Mouse (Mus musculus): Measurements from ENCODE around the gene Arhgef1. TPM values are rescaled to one million over a fixed set of nuclear protein-coding genes. Genes with fewer than 3 reads are reported as not detected.

Gene Arhgef1
- 100 to 1,000 TPM; 583 to 627 TPM for total RNA-seq (2023)

DNA sequence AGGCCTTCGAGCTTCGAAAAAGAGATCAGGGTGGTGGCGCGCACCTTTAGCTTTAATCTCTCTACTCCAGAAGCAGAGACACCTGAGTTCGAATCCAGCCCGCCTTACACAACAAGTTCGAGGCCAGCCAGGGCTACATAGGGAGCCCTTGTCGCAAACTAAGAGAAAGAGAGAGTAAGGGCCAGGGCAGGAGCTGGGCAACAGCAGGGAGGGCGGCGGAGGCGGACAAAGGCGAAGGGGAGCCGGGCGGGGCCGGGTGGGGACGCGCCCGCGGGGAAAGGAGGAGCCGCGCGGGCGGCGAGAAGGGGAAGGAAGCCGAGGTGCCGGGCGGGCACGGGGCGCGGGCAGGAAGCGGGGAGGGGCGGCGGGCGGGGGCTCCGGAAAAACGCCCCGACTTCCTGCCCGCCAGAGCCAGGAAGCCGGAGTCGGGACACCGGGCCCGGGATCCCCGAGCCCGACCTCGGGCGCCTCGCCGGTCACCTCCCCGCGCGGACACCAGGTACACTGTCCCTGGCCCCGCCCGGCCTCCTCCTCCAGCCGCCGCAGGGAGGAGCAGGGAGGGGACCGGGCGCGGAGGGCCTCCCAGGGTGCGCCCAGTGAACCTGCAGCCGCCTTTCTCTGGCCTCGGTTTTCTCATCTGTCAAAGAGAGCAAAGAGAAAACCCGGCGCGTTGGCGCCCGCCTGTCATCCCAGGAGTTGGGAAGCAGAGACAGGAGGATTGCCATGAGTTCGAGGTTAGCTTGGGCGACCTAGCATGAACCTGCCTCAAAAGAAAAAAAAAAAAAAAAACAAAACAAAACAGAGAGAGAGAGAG, at the start of gene Arhgef1:
Arhgef1 (plus strand) TSS at position 283 of the 814 bp plus-strand sequence.

DNA sequence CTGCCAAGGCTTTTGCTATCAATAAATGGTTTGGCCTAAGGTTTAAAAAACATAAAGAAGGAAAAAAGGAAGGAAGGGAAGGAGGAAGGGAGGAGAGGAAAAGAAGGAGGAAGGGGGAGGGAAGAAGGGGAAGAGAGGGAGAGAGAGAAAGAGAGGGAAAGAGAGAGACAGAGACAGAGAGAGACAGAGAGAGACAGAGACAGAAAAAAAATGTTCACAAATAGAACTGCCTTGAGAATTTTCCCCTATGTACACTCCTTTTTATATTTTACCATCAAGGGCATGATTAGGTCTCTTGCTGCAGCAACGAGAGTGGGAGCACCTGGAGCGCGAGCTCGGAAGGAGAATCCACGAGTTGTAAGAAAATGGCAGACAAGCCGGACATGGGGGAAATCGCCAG, 40.8 kb upstream of the Arhgef1 start, which contains the start of gene Gm9844:
Gm9844 (plus strand) TSS at position 301 of the 400 bp plus-strand sequence.

DNA sequence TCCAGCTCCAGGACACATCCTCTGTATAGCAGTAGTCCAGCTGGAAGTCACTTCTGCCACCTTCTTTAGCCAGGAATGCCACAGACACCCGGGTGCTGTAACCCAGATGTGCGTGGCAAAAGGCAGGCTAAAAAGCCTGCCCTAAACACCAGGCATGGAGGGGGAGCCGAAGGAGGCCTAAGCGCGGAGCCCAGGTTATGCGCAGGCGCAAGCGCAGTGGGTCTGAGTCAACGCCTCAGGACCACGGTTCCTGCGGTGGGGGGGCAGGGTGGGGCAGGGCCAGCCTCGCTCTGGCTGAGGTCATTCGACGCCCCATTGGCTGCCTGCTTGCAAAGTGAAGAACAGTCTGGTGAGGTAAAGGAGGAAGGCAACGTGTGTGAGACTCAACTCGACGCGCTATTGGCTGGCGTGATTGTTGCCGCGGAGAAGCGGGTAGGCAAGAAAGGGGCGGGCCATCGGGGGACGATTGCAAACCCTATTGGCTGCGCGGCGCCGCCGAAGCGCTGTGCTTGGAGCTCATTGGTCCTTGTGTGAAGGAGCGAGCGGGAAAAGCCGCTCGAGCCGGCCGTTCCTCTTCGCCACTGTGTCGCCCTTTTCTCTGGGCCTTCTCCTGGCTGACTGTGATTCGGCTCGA, 33.1 kb upstream of the Arhgef1 start, which contains the start of the genes Lypd4 and Dmrtc2:
Lypd4 (minus strand) TSS at position 410 of the 634 bp plus-strand sequence.
Dmrtc2 (plus strand) TSS at position 526 of the 634 bp plus-strand sequence.

DNA sequence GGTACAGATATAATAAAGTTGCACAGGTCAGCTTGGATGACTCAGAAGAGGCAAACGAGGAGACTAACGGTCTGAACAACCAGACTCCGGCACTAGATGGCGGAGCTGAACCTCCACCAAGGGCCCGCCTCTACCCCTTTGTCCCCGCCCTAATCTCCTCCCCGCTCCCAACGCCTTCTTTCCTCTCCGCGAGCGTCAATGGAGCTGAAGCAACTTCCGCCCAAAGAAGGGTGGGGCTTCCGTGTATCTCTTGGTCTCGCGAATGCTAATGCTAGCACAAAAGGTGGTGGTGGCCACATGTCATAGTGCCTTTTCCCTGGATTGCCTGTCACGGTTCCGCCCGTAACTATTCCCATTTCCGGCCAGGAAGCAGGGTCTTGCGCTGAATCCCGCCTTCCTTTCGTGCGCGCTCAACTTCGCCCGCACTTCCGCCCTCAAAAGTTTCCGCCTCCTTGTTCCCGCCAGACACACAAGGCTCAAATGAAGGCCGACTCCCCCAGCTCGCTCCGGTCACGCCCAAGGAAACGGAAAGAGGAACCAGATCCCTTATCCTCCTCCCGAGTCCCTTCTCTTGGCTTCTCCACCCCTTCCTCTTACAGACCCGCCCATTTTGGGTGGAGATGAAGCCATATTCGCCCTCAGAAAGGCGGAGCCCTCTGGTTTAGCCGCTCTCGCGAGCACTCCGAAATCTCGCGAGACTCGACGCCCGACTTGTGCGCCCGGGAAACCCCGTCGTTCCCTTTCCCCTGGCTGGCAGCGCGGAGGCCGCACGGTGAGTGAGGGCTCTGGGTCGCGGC, 18.6 kb upstream of the Arhgef1 start, which contains the start of gene Rps19:
Rps19 (plus strand) TSS at position 476 of the 797 bp plus-strand sequence.

DNA sequence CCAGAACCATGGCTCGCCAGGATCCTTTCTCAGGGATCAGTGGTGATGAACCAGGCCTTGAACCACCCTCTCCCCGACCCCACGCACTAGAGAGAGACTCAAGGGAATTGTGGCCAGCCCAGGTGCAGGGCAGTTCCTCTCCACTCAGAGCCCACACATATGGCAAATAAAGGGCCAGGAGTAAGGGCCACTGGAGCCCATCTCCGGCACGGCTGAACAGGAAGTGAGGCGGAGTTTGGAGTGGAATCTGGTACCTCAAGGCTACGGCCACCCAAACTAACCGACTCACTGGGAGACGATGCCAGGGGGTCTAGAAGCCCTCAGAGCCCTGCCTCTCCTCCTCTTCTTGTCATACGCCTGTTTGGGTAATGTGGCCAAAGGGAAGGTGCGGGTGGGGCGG, 5.5 kb upstream of the Arhgef1 start, which contains the start of gene Cd79a:
Cd79a (plus strand) TSS at position 158 of the 400 bp plus-strand sequence.

DNA sequence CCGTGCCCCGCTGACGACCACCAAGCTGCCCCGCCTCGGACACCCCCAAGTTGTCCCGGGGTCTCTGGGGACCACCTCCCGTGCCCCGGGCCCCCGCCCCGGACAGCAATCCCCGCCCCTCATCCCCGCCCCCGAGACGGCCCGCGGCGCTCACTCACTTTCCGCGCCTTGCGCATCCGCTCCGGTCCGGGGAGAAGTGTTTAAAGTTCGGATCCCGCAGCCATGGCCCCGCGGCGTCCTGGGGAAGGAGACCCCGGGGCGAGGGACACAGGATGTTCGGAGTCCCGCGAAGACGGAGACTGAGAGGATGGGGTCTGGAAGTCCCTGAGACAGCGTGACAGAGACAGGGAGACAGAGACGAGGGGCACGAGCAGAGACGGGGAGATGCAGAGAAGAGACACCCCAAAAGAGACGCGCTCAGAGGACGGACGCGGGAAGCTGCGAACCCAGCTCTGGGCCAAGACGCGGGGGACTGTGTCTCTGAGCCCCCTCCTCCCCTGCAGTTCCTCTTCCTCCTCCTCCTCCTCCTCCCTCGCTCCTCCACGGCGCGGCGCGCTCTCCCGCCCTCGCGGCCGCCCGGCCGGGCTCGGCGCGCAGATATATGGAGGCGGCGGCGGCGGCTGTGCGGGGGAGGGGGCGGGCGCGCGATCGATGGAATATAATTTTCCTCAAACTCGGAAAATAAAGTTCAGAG, 41.7 kb downstream of the Arhgef1 start, which contains the start of gene Gm4881:
Gm4881 (minus strand) TSS at position 238 of the 694 bp plus-strand sequence.

DNA sequence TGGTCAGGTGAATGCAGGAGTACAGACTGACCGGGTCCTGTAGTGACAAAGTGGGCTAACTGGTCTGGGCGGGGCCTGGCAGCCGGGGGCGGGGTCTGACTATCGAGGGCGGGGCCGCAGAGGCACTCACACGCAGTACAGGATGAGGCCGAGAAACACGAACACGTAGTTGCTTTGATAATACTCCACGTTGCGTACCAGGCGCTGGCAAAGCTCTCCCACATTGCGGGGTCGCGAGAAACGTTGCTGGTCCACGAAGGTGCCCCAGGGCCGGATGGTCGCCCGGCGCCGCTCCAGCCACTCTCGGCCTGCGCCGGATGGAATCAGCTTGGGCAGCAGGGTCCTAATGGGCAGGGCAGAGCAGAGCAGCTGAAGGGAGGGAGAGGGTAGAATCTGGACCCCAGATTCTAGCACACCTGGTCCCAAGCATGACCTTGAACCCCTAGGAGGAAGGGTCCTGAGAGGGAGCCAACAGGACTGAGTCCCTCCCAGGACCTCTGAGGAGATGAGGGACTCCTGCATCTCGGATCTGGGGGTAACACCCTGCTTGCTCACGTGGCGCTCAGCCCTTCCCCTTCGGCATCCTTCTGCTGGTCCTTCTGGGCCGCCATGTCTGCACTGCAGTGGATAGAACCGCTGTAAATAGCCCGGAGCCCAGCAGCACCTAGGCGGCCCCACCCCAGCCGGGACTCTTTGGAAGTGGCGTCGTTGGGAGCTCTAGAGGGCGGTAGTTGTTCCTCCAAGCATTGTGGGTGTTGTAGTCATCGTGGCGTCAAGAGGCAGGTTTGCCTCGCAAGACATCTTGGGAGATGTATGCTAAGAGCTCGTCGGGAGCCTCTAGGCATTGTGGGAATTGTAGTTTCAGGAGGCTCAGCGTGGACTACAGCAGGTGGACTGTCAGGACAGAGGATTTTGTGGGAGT, 69.5 kb downstream of the Arhgef1 start, which contains the start of gene Rabac1:
Rabac1 (minus strand) TSS at position 783 of the 922 bp plus-strand sequence.

Other genes starting within 250 kb of the Arhgef1 start
- not detected for gene Tex101, start 226.2 kb upstream of the Arhgef1 start, total RNA-seq (2023)
- 1 to 10 TPM in 1 of 2 experiments, not detected in 1; 1.4 TPM for gene BC049730, start 193.7 kb upstream of the Arhgef1 start, total RNA-seq (2023)
- gene Gm4763, start 176.0 kb upstream of the Arhgef1 start, total RNA-seq (2023) = 1 to 10 TPM; 7.2 to 7.3 TPM
- gene Cd177, start 142.6 kb upstream of the Arhgef1 start, total RNA-seq (2023) = 1,000 to 10,000 TPM; 1,228 to 1,288 TPM
- gene Ceacam10, start 125.7 kb upstream of the Arhgef1 start, total RNA-seq (2023) = 10 to 100 TPM; 68.3 to 68.8 TPM
- gene Gm9844, start 40.7 kb upstream of the Arhgef1 start, total RNA-seq (2023) = not detected
- gene Lypd4, start 33.0 kb upstream of the Arhgef1 start, total RNA-seq (2023) = not detected
- gene Dmrtc2, start 32.9 kb upstream of the Arhgef1 start, total RNA-seq (2023) = not detected
- 100 to 1,000 TPM; 831 to 832 TPM for gene Rps19, start 18.5 kb upstream of the Arhgef1 start, total RNA-seq (2023)
- 1 to 10 TPM; 5.4 to 6.3 TPM for gene Cd79a, start 5.5 kb upstream of the Arhgef1 start, total RNA-seq (2023)
- gene Gm4881, start 41.6 kb downstream of the Arhgef1 start, total RNA-seq (2023) = not detected
- 100 to 1,000 TPM; 126 to 141 TPM for gene Rabac1, start 69.8 kb downstream of the Arhgef1 start, total RNA-seq (2023)
- gene Atp1a3, start 103.0 kb downstream of the Arhgef1 start, total RNA-seq (2023) = 100 to 1,000 TPM; 189 to 210 TPM
- gene Grik5, start 169.4 kb downstream of the Arhgef1 start, total RNA-seq (2023) = 1 to 10 TPM; 3.0 TPM
- 10 to 100 TPM; 14.5 to 15.8 TPM for gene Zfp574, start 169.7 kb downstream of the Arhgef1 start, total RNA-seq (2023)

All from neutrophil, adult 83 days (primary cell).